Mouse (Mus musculus) frontal cortex, adult 2 months (tissue): ENCODE measurements around the gene Lrrc36. TPM values are rescaled to one million over a fixed set of nuclear protein-coding genes. Genes with fewer than 3 reads are reported as not detected.

Source experiments
- polyA plus RNA-seq: library from polyadenylated mRNA; depleted of rRNA; stranded (reverse); fragments of >200 nt; gene quantifications from 2 replicates; pipeline ENCODE4 v1.2.3, GENCODE M21; 2012; rRNA removed

The Lrrc36 gene
- polyA plus RNA-seq, 1 experiment, result 0.34 TPM

Other genes starting within 250 kb of the Lrrc36 start
- gene Cbfb, start 242.9 kb upstream of the Lrrc36 start, polyA plus RNA-seq, result 25.2 and 28.1 TPM in 2 replicates
- 35.6 and 41.5 TPM in 2 replicates for gene D230025D16Rik, start 188.4 kb upstream of the Lrrc36 start, polyA plus RNA-seq
- gene B3gnt9, start 158.4 kb upstream of the Lrrc36 start, polyA plus RNA-seq, result 3.9 and 4.5 TPM in 2 replicates
- gene Tradd, start 149.0 kb upstream of the Lrrc36 start, polyA plus RNA-seq, result 8.4 and 8.7 TPM in 2 replicates
- 2.0 and 2.1 TPM in 2 replicates for gene Fbxl8, start 148.9 kb upstream of the Lrrc36 start, polyA plus RNA-seq
- gene Hsf4, start 143.8 kb upstream of the Lrrc36 start, polyA plus RNA-seq, result 20.2 and 20.7 TPM in 2 replicates
- gene Nol3, start 137.4 kb upstream of the Lrrc36 start, polyA plus RNA-seq, result 13.4 and 14.2 TPM in 2 replicates
- gene 4931428F04Rik, start 123.7 kb upstream of the Lrrc36 start, polyA plus RNA-seq, result 33.3 and 33.4 TPM in 2 replicates
- gene Exoc3l, start 117.5 kb upstream of the Lrrc36 start, polyA plus RNA-seq, result 2.2 and 2.4 TPM in 2 replicates
- 59.9 and 67.7 TPM in 2 replicates for gene E2f4, start 115.9 kb upstream of the Lrrc36 start, polyA plus RNA-seq
- 2.4 and 2.6 TPM in 2 replicates for gene Elmo3, start 108.0 kb upstream of the Lrrc36 start, polyA plus RNA-seq
- gene Lrrc29, start 87.3 kb upstream of the Lrrc36 start, polyA plus RNA-seq, result 3.5 and 4.8 TPM in 2 replicates
- gene Tmem208, start 87.2 kb upstream of the Lrrc36 start, polyA plus RNA-seq, result 73.1 and 74.3 TPM in 2 replicates
- gene Fhod1, start 65.6 kb upstream of the Lrrc36 start, polyA plus RNA-seq, result 3.8 and 4.2 TPM in 2 replicates
- gene Slc9a5, start 64.7 kb upstream of the Lrrc36 start, polyA plus RNA-seq, result 26.1 and 26.4 TPM in 2 replicates
- gene Plekhg4, start 40.3 kb upstream of the Lrrc36 start, polyA plus RNA-seq, result 3.2 TPM in 2 replicates
- gene Kctd19, start 69 bp upstream of the Lrrc36 start, polyA plus RNA-seq, result not detected in 2 replicates
- gene Tppp3, start 58.0 kb downstream of the Lrrc36 start, polyA plus RNA-seq, result 66.7 and 76.4 TPM in 2 replicates
- gene Zdhhc1, start 83.3 kb downstream of the Lrrc36 start, polyA plus RNA-seq, result 75.3 and 75.7 TPM in 2 replicates
- 0.21 and 0.22 TPM in 2 replicates for gene Hsd11b2, start 105.2 kb downstream of the Lrrc36 start, polyA plus RNA-seq
- gene Atp6v0d1, start 152.5 kb downstream of the Lrrc36 start, polyA plus RNA-seq, result 334 and 339 TPM in 2 replicates
- 52.0 and 52.1 TPM in 2 replicates for gene Ripor1, start 191.7 kb downstream of the Lrrc36 start, polyA plus RNA-seq
- gene Ctcf, start 223.0 kb downstream of the Lrrc36 start, polyA plus RNA-seq, result 34.9 and 37.1 TPM in 2 replicates
- 0.25 and 0.36 TPM in 2 replicates for gene Agrp, start 223.8 kb downstream of the Lrrc36 start, polyA plus RNA-seq